Mouse (Mus musculus): Measurements from ENCODE around the gene Hnrnpll. TPM values are rescaled to one million over a fixed set of nuclear protein-coding genes. Genes with fewer than 3 reads are reported as not detected.
A peak's percentile ranks its signal among the peaks of the same experiment; 100 is the strongest.
"Not testable (repeated sequence)": the region's sequence is repeated elsewhere in the genome, so short reads cannot be mapped to it uniquely, and the experiment has no call there.

The Hnrnpll gene
- polyA plus RNA-seq, 1 experiment from 2014 or later: 46.2 TPM

DNA sequence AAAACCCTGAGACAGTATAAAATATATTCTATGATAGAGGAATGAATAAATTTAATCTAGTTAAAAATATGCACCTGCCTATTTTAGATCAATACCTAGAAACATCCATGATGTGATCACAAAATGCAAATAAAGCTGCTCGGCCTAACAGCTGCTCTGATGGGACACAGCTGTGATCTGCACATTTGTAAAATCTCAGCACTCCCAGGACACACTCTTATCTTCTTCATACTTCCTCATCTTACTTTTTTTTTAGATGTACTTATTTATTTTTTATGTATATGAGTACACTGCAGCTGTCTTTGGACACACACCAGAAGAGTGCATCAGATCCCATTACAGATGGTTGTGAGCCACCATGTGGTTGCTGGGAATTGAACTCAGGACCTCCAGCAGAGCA is 20.4 kb downstream of the Hnrnpll start:
- no peak overlapping the region for H3K27ac ChIP-seq (ENCODE audit: low read depth, low read length)
- 59% methylated on average over 1 of the region's 1 CpGs for WGBS
- H3K36me3 ChIP-seq (ENCODE audit: control insufficient read depth, insufficient read depth, low read length): peaks cover 6% of the 10 kb centered on the region; the same call in 1 of the 2 replicates

DNA sequence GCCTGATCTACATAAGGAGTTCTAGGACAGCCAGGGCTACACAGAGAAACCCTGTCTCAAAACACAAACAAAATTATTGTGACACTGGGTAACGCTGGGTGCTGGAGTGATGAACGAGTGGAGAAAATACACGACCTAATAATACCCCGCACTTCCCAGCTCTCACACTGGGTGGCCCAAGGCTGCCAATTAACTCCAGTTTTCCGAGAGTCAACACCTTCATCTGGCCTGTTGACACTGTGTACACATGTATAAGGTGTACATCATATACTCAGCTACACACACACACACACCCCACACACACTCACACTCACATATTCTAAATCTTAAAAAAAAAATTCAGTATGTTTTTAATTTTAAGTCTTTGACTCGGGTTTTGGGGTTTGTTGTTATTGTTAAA is 33.5 kb downstream of the Hnrnpll start:
- H3K9ac ChIP-seq (ENCODE audit: low read depth, low read length): no peak overlapping the region
- 93% methylated on average over 6 of the region's 6 CpGs for WGBS
- H3K9me3 ChIP-seq (ENCODE audit: control insufficient read depth, low read length): no peaks in the 10 kb centered on the region; the same call in 1 of the 2 replicates
- H3K36me3 ChIP-seq (ENCODE audit: control insufficient read depth, insufficient read depth, low read length): peaks cover 21% of the 10 kb centered on the region
- ATAC-seq: peak; percentile 30; the same call in 1 of the 2 replicates
- no peak overlapping the region for H3K4me2 ChIP-seq (ENCODE audit: low read length)
- no peak overlapping the region for H3K4me3 ChIP-seq (ENCODE audit: low read length)
- H3K27me3 ChIP-seq (replicated peaks; ENCODE audit: control insufficient read depth, insufficient read depth, low read length): no peaks in the 10 kb centered on the region
- no peaks in the 10 kb centered on the region for H3K4me1 ChIP-seq (ENCODE audit: control insufficient read depth, insufficient read depth, low read depth, low read length)
- no peak overlapping the region for H3K27ac ChIP-seq (ENCODE audit: low read depth, low read length)

More for the DNA sequence above, 20.4 kb downstream of the Hnrnpll start:
- no peak for ATAC-seq
- no peaks in the 10 kb centered on the region for H3K9me3 ChIP-seq (ENCODE audit: control insufficient read depth, low read length)
- H3K4me1 ChIP-seq (ENCODE audit: control insufficient read depth, insufficient read depth, low read depth, low read length): no peaks in the 10 kb centered on the region
- no peaks in the 10 kb centered on the region for H3K27me3 ChIP-seq (replicated peaks; ENCODE audit: control insufficient read depth, insufficient read depth, low read length)
- H3K4me2 ChIP-seq (ENCODE audit: low read length): no peak overlapping the region
- no peak overlapping the region for H3K4me3 ChIP-seq (ENCODE audit: low read length)
- no peak overlapping the region for H3K9ac ChIP-seq (ENCODE audit: low read depth, low read length)

DNA sequence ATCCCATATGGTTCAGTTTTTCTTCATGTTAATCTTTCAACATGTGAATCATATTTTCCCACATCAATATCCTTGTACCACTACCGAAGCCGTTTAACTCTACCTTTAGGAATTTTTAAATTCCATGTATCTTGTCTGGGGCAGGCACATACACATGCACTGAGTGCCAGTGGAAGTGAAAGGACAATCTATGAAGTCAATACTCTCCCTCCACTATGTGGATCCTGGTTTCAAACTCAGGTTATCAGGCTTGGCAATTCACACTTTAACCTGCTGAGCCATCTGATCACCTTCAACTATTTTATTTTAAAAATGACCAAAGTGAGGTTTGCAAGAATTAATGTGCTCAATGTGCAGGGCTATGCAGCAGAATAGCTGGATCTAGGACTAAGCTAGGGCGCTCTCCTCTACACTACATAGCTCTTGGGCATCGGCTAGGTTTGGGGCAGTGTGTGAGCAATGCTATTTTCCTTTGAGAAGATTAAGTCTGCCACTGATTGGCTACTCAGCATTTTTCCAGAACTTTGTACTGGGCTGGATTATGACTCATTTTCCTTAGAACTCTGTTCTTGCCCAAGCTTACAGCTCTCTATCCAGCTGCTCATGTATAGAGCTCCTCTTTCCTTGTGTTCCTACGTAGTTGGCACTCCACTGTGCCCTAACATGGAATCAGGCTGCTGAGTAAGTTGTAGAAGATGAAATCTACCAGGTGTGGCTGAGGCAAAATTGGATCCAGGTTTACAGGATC is 35.8 kb downstream of the Hnrnpll start:
- no peaks in the 10 kb centered on the region; the same call in 1 of the 2 replicates for H3K9me3 ChIP-seq (ENCODE audit: control insufficient read depth, low read length)
- no peak overlapping the region for H3K4me3 ChIP-seq (ENCODE audit: low read length)
- H3K36me3 ChIP-seq (ENCODE audit: control insufficient read depth, insufficient read depth, low read length): peaks cover 12% of the 10 kb centered on the region
- H3K9ac ChIP-seq (ENCODE audit: low read depth, low read length): no peak overlapping the region
- H3K4me2 ChIP-seq (ENCODE audit: low read length): no peak overlapping the region
- H3K4me1 ChIP-seq (ENCODE audit: control insufficient read depth, insufficient read depth, low read depth, low read length): no peaks in the 10 kb centered on the region
- H3K27me3 ChIP-seq (replicated peaks; ENCODE audit: control insufficient read depth, insufficient read depth, low read length): no peaks in the 10 kb centered on the region
- WGBS: 97% methylated on average over 5 of the region's 5 CpGs
- no peak for ATAC-seq
- no peak overlapping the region for H3K27ac ChIP-seq (ENCODE audit: low read depth, low read length)

DNA sequence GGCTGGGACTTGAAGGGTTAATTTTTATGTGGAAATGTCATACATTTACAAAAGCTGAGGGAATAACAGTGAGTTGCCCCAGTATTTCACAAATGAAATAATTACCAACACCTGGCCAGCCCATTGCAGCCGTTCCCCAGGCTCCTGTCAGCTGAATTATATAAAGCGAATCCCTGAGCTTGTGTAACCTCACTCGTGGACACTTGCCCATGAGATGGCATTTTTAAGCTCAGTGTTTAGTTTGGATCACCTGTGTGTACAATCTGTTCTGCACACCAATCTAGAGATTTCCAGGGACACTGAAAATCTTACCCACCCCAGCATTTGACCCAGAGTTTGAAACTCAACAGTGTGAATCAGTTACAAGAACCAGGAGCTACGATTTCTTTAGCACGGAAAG is 40.0 kb downstream of the Hnrnpll start:
- Histone ChIP-seq H3K4me3 (ENCODE audit: low read length) (no peak overlapping the region), H3K27ac (ENCODE audit: low read depth, low read length) (no peak overlapping the region), H3K9ac (ENCODE audit: low read depth, low read length) (no peak overlapping the region), H3K4me1 (ENCODE audit: control insufficient read depth, insufficient read depth, low read depth, low read length) (no peaks in the 10 kb centered on the region; the same call in 1 of the 2 replicates), H3K36me3 (ENCODE audit: control insufficient read depth, insufficient read depth, low read length) (no peaks in the 10 kb centered on the region), H3K27me3 (replicated peaks; ENCODE audit: control insufficient read depth, insufficient read depth, low read length) (no peaks in the 10 kb centered on the region), H3K4me2 (ENCODE audit: low read length) (no peak overlapping the region), H3K9me3 (ENCODE audit: control insufficient read depth, low read length) (no peaks in the 10 kb centered on the region; the same call in 1 of the 2 replicates)
- WGBS: 66% methylated on average over 5 of the region's 5 CpGs
- ATAC-seq: no peak

DNA sequence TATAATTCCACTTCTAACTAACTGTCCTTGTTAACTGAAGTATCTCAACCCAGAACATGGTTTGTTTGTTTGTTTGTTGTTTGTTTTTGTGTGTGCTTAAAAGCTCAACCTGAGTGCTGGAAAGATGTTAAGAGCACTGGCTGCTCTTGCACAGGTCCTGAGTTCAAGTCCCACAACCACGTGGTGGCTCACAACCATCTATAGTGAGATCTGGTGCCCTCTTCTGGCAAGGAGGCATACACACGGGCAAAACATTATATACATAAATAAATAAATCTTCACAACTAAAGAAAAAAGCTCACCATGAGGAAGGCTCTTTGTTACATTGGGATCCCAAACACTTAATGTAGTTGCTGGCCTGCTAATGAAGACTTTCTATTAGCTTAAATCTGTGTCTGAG is 41.6 kb downstream of the Hnrnpll start:
- H3K36me3 ChIP-seq (ENCODE audit: control insufficient read depth, insufficient read depth, low read length): no peaks in the 10 kb centered on the region
- no peak overlapping the region for H3K9ac ChIP-seq (ENCODE audit: low read depth, low read length)
- H3K4me3 ChIP-seq (ENCODE audit: low read length): no peak overlapping the region
- no peak overlapping the region for H3K4me2 ChIP-seq (ENCODE audit: low read length)
- ATAC-seq: no peak
- no peaks in the 10 kb centered on the region for H3K27me3 ChIP-seq (replicated peaks; ENCODE audit: control insufficient read depth, insufficient read depth, low read length)
- no peaks in the 10 kb centered on the region; the same call in 1 of the 2 replicates for H3K4me1 ChIP-seq (ENCODE audit: control insufficient read depth, insufficient read depth, low read depth, low read length)
- no peak overlapping the region for H3K27ac ChIP-seq (ENCODE audit: low read depth, low read length)
- H3K9me3 ChIP-seq (ENCODE audit: control insufficient read depth, low read length): no peaks in the 10 kb centered on the region; the same call in 1 of the 2 replicates
- 77% methylated on average over 2 of the region's 2 CpGs for WGBS

DNA sequence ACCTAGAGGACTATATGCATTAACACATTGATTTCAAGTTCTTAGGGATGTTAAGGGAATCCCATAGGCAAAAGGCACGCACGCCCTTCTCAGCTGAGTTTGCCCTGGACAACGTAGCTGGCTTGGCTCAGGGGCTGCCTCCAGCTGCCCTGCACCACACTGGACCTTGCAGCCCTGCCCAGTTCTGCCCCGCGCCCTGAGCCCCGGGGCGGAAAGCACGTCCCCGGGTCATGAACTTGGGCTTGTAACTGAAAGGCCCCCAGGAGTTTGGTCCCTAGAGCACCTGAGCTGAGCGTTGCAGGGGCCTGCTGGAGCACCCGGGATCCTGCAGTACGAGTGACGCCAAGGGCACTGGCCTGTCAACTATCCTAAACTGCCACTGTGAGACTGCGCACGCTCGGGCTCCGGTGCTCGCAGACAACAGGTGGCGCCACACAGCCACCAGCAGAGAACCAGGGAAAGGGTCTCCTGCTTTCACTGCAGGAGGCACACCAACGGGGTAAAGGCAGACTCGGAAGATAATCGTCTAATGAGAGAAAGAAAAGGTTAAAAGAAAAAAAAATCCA is 43.1 kb downstream of the Hnrnpll start:
- WGBS: 10% methylated on average over 22 of the region's 22 CpGs
- ATAC-seq: 0 out of 2 replicates have a peak, but pooled peaks have one; percentile 55

DNA sequence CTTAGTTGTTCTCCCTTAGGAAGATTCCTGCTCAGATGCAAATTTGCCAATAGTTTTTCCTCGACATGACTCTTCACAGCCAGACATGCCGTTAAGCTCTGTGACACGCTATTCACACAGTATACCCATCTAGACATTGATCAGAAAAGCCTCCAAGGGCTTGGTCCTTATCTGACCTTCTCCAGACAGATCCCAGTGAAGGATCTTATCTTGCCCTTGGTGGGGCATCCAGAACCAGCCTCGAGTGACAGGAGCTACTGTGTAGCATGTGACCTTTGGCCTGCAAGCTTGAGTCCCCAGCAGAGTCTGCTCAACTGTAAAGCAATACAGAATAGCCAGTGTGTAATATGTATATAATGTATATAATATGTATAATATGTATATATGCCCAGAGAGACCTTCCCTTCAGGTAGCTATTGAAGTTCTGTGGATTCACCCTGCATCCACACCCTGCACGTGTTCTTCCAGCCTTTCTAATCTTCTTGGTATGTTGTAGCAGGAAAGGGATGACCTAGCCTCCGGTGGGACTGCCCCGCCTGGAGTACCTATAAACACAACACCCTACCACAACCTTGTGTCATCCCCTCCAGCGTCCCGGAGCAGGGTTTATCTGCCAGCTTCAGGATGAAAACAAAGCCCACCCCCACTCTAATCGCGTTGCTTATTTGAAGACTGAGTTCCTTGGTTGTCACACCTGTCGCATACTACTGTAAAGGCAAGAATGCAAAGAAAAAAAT is 43.7 kb downstream of the Hnrnpll start:
- Histone ChIP-seq H3K27me3 (replicated peaks; ENCODE audit: control insufficient read depth, insufficient read depth, low read length) (no peaks in the 10 kb centered on the region), H3K36me3 (ENCODE audit: control insufficient read depth, insufficient read depth, low read length) (no peaks in the 10 kb centered on the region), H3K4me3 (ENCODE audit: low read length) (no peak overlapping the region), H3K4me1 (ENCODE audit: control insufficient read depth, insufficient read depth, low read depth, low read length) (no peaks in the 10 kb centered on the region; the same call in 1 of the 2 replicates), H3K4me2 (ENCODE audit: low read length) (no peak overlapping the region), H3K27ac (ENCODE audit: low read depth, low read length) (no peak overlapping the region), H3K9ac (ENCODE audit: low read depth, low read length) (no peak overlapping the region), H3K9me3 (ENCODE audit: control insufficient read depth, low read length) (no peaks in the 10 kb centered on the region; the same call in 1 of the 2 replicates)
- ATAC-seq: no peak
- whole genome bisulfite sequencing: 70% methylated on average over 12 of the region's 12 CpGs

More for the DNA sequence above, 43.1 kb downstream of the Hnrnpll start:
- 0 out of 2 replicates have a peak overlapping the region, but pooled peaks have one; percentile 17 for H3K4me3 ChIP-seq (ENCODE audit: low read length)
- H3K4me2 ChIP-seq (ENCODE audit: low read length): peak overlapping the region; percentile 36
- H3K36me3 ChIP-seq (ENCODE audit: control insufficient read depth, insufficient read depth, low read length): no peaks in the 10 kb centered on the region
- H3K27me3 ChIP-seq (replicated peaks; ENCODE audit: control insufficient read depth, insufficient read depth, low read length): no peaks in the 10 kb centered on the region
- H3K4me1 ChIP-seq (ENCODE audit: control insufficient read depth, insufficient read depth, low read depth, low read length): no peaks in the 10 kb centered on the region; the same call in 1 of the 2 replicates
- H3K9ac ChIP-seq (ENCODE audit: low read depth, low read length): no peak overlapping the region
- H3K9me3 ChIP-seq (ENCODE audit: control insufficient read depth, low read length): no peaks in the 10 kb centered on the region; the same call in 1 of the 2 replicates
- H3K27ac ChIP-seq (ENCODE audit: low read depth, low read length): no peak overlapping the region

DNA sequence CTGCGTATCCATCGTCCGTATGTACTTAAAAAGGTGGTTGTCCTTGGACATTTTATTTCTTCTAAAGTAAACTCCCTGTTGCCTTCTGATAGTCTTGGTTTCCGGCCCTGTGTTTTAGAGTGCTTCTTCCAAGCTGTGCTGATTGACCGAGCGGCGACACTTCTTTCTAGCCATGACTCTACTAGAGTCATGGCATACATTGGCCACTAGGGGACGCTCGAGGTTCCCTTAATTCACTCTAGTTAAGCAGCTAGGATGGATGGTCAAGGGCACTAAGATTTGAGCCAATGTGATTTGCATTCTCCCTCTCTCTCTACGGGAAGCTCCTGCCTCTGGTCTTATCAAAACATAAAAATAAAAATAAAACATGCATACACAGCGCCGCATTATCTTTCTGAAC is 44.7 kb downstream of the Hnrnpll start:
- Histone ChIP-seq H3K9ac (ENCODE audit: low read depth, low read length) (no peak overlapping the region), H3K9me3 (ENCODE audit: control insufficient read depth, low read length) (no peaks in the 10 kb centered on the region), H3K36me3 (ENCODE audit: control insufficient read depth, insufficient read depth, low read length) (no peaks in the 10 kb centered on the region), H3K4me1 (ENCODE audit: control insufficient read depth, insufficient read depth, low read depth, low read length) (no peaks in the 10 kb centered on the region; the same call in 1 of the 2 replicates), H3K27me3 (replicated peaks; ENCODE audit: control insufficient read depth, insufficient read depth, low read length) (no peaks in the 10 kb centered on the region), H3K27ac (ENCODE audit: low read depth, low read length) (no peak overlapping the region), H3K4me3 (ENCODE audit: low read length) (no peak overlapping the region), H3K4me2 (ENCODE audit: low read length) (no peak overlapping the region)
- WGBS: 46% methylated on average over 12 of the region's 12 CpGs
- no peak for ATAC-seq

DNA sequence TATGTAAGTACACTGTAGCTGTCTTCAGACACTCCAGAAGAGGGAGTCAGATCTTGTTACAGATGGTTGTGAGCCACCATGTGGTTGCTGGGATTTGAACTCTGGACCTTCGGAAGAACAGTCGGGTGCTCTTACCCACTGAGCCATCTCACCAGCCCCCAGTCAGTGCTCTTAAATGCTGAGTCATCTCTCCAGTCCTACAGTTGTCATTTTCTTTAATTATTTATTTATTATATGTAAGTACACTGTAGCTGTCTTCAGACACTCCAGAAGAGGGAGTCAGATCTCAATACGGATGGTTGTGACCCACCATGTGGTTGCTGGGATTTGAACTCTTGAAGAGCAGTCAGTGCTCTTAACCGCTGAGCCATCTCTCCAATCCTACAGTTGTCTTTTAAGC is 45.7 kb downstream of the Hnrnpll start:
- not testable (repeated sequence) for H3K27ac ChIP-seq (ENCODE audit: low read depth, low read length); H3K9me3 ChIP-seq (ENCODE audit: control insufficient read depth, low read length)

More for the DNA sequence above, 45.7 kb downstream of the Hnrnpll start:
- not testable (repeated sequence) for H3K27me3 ChIP-seq (replicated peaks; ENCODE audit: control insufficient read depth, insufficient read depth, low read length); H3K4me1 ChIP-seq (ENCODE audit: control insufficient read depth, insufficient read depth, low read depth, low read length); H3K9ac ChIP-seq (ENCODE audit: low read depth, low read length); H3K4me3 ChIP-seq (ENCODE audit: low read length); ATAC-seq; H3K36me3 ChIP-seq (ENCODE audit: control insufficient read depth, insufficient read depth, low read length); H3K4me2 ChIP-seq (ENCODE audit: low read length)
- 90% methylated on average over 4 of the region's 4 CpGs for WGBS

All from hindbrain, embryonic 16.5 days (tissue).